Mouse (Mus musculus) myocyte (in vitro differentiated cells): ENCODE data around the gene Tmem256. TPM values are rescaled to one million over a fixed set of nuclear protein-coding genes. Genes with fewer than 3 reads are reported as not detected.

Source experiments
- H3K27me3 ChIP-seq: one replicate; pipeline ENCODE4 v1.6.1; 2011; ENCODE audit not compliant: control insufficient read depth, insufficient read depth, insufficient read length
- H3K36me3 ChIP-seq: one replicate; pipeline ENCODE4 v1.6.1; 2011; ENCODE audit not compliant: control insufficient read depth, insufficient read depth
- H3K4me2 ChIP-seq: one replicate; pipeline ENCODE4 v1.6.1; 2011; ENCODE audit warnings: low read depth, control low read depth
- H3K4me3 ChIP-seq: one replicate; pipeline ENCODE4 v1.5.1; 2011; ENCODE audit warnings: mild to moderate bottlenecking, control low read depth, moderate library complexity
- H3K79me2 ChIP-seq: one replicate; pipeline ENCODE4 v1.6.1; 2011; ENCODE audit not compliant: control insufficient read depth, insufficient read depth
- H3ac ChIP-seq: one replicate; pipeline ENCODE4 v1.6.1; 2011; ENCODE audit not compliant: control insufficient read depth, insufficient read length
- CEBPB ChIP-seq: IDR thresholded peaks from 2 replicates; pipeline ENCODE4 v1.6.1; 2011; ENCODE audit warnings: mild to moderate bottlenecking, moderate library complexity; ENCODE audit not compliant: poor library complexity, insufficient read depth, severe bottlenecking
- E2F4 ChIP-seq: IDR thresholded peaks from one replicate; pipeline ENCODE4 v1.6.1; 2011; ENCODE audit warnings: mild to moderate bottlenecking, control low read depth, moderate library complexity; ENCODE audit not compliant: insufficient read depth
- MAX ChIP-seq: IDR thresholded peaks from one replicate; pipeline ENCODE4 v1.6.1; 2011; ENCODE audit warnings: low read depth, mild to moderate bottlenecking, control low read depth
- MYOD1 ChIP-seq, 3 experiments: IDR thresholded peaks; one replicate each; pipeline ENCODE4 v1.6.1; 2011; ENCODE audit warnings: control low read depth in 2 of 3, low read depth in 2 of 3, mild to moderate bottlenecking in 2 of 3, moderate library complexity in 1 of 3; ENCODE audit not compliant: insufficient read length in 2 of 3, control insufficient read depth in 1 of 3
- MYOG ChIP-seq, 3 experiments: IDR thresholded peaks; one replicate each; pipeline ENCODE4 v1.6.1; 2011; ENCODE audit warnings: control low read depth in 2 of 3, low read depth in 2 of 3, mild to moderate bottlenecking in 2 of 3; ENCODE audit not compliant: insufficient read length in 2 of 3, control insufficient read depth in 1 of 3, insufficient read depth in 1 of 3
- POLR2A ChIP-seq: IDR thresholded peaks from one replicate; pipeline ENCODE4 v1.6.1; 2011; ENCODE audit warnings: low read depth, mild to moderate bottlenecking, control low read depth, moderate library complexity; ENCODE audit not compliant: insufficient read length
- POLR2AphosphoS2 ChIP-seq: IDR thresholded peaks from one replicate; pipeline ENCODE4 v1.6.1; 2011; ENCODE audit warnings: low read depth, control low read depth; ENCODE audit not compliant: insufficient read length
- REST ChIP-seq: IDR thresholded peaks from one replicate; pipeline ENCODE4 v1.6.1; 2011; ENCODE audit warnings: mild to moderate bottlenecking, control low read depth, moderate library complexity; ENCODE audit not compliant: insufficient read depth, insufficient read length
- SRF ChIP-seq: IDR thresholded peaks from one replicate; pipeline ENCODE4 v1.6.1; 2011; ENCODE audit warnings: low read depth; ENCODE audit not compliant: control insufficient read depth, insufficient read length
- TCF12 ChIP-seq: IDR thresholded peaks from one replicate; pipeline ENCODE4 v1.6.1; 2011; ENCODE audit warnings: mild to moderate bottlenecking, control low read depth; ENCODE audit not compliant: poor library complexity, insufficient read depth, severe bottlenecking
- TCF3 ChIP-seq: IDR thresholded peaks from one replicate; pipeline ENCODE4 v1.6.1; 2011; ENCODE audit warnings: low read depth, control low read depth; ENCODE audit not compliant: insufficient read length
- USF1 ChIP-seq: IDR thresholded peaks from one replicate; pipeline ENCODE4 v1.6.1; 2011; ENCODE audit warnings: low read depth, mild to moderate bottlenecking, control low read depth, moderate library complexity
- polyA plus RNA-seq: library from polyadenylated mRNA; unstranded; fragments of >200 nt; fragmentation: generic; extraction: Trizol; gene quantifications from one replicate; pipeline ENCODE4 v1.2.1, GENCODE M21; 2012; ENCODE audit warnings: missing spikeins

Tmem256 gene
- polyA plus RNA-seq, 1 experiment, result 259 TPM

- Histone ChIP-seq H3K36me3 (no peaks in the 10 kb centered on the region), H3ac (no peak overlapping the region), H3K4me2 (no peak overlapping the region), H3K4me3 (no peak overlapping the region), H3K79me2 (no peaks in the 10 kb centered on the region), H3K27me3 (peaks cover 8% of the 10 kb centered on the region)
- TF ChIP-seq POLR2AphosphoS2 (no peak), E2F4 (no peak), REST (no peak), POLR2A (no peak), MYOD1 (IDR thresholded peaks at IDR 0.05; ENCODE audit: control insufficient read depth in 1 of 3, insufficient read length in 2 of 3, low read depth in 2 of 3) (no peak), MYOG (IDR thresholded peaks at IDR 0.05; ENCODE audit: control insufficient read depth in 1 of 3, insufficient read depth in 1 of 3, insufficient read length in 2 of 3, low read depth in 2 of 3) (no peak), CEBPB (no peak), TCF12 (no peak), TCF3 (no peak), MAX (no peak), SRF (no peak)
Observed at GRCm38 (mm10) chr11:69870289-69871069, 32.2 kb downstream of the Tmem256 start.

GRCm38 (mm10) chr11:69871822-69872221 is 33.5 kb downstream of the Tmem256 start:
- no peak overlapping the region for H3K4me2 ChIP-seq

GRCm38 (mm10) chr11:69872451-69872850 is 34.1 kb downstream of the Tmem256 start:
- no peak overlapping the region for H3ac ChIP-seq
- TF ChIP-seq CEBPB (no peak), MYOD1 (IDR thresholded peaks at IDR 0.05; ENCODE audit: control insufficient read depth in 1 of 3, insufficient read length in 2 of 3, low read depth in 2 of 3) (no peak), MAX (no peak), POLR2A (no peak), REST (no peak), E2F4 (no peak), TCF3 (no peak), POLR2AphosphoS2 (no peak), SRF (no peak)
- H3K27me3 ChIP-seq, result peaks cover 2% of the 10 kb centered on the region
- no peak overlapping the region for H3K4me2 ChIP-seq
- H3K79me2 ChIP-seq, result no peaks in the 10 kb centered on the region
- H3K4me3 ChIP-seq, result no peak overlapping the region
- no peaks in the 10 kb centered on the region for H3K36me3 ChIP-seq

More at GRCm38 (mm10) chr11:69871822-69872221, 33.5 kb downstream of the Tmem256 start:
- no peak overlapping the region for H3ac ChIP-seq
- no peaks in the 10 kb centered on the region for H3K36me3 ChIP-seq
- no peak for TF ChIP-seq TCF12
- no peak for TF ChIP-seq TCF3
- no peak for TF ChIP-seq POLR2A
- no peak for TF ChIP-seq SRF
- TF ChIP-seq REST, result no peak
- no peak for TF ChIP-seq MYOD1 (IDR thresholded peaks at IDR 0.05; ENCODE audit: control insufficient read depth in 1 of 3, insufficient read length in 2 of 3, low read depth in 2 of 3)
- TF ChIP-seq MAX, result no peak
- TF ChIP-seq CEBPB, result no peak
- TF ChIP-seq POLR2AphosphoS2, result no peak
- TF ChIP-seq E2F4, result no peak
- TF ChIP-seq MYOG (IDR thresholded peaks at IDR 0.05; ENCODE audit: control insufficient read depth in 1 of 3, insufficient read depth in 1 of 3, insufficient read length in 2 of 3, low read depth in 2 of 3), result no peak
- no peak for TF ChIP-seq USF1
- H3K27me3 ChIP-seq, result peaks cover 8% of the 10 kb centered on the region
- no peaks in the 10 kb centered on the region for H3K79me2 ChIP-seq
- no peak overlapping the region for H3K4me3 ChIP-seq

GRCm38 (mm10) chr11:69876186-69876585 is 37.9 kb downstream of the Tmem256 start:
- Histone ChIP-seq H3K4me3 (no peak overlapping the region), H3K4me2 (no peak overlapping the region), H3K79me2 (peaks cover 28% of the 10 kb centered on the region), H3ac (no peak overlapping the region), H3K27me3 (no peaks in the 10 kb centered on the region), H3K36me3 (no peaks in the 10 kb centered on the region)
- TF ChIP-seq POLR2AphosphoS2, result peak; percentile 21
- TF ChIP-seq E2F4, result no peak

- peaks cover 28% of the 10 kb centered on the region for H3K79me2 ChIP-seq
- no peak for TF ChIP-seq TCF3
- TF ChIP-seq POLR2AphosphoS2, result peak; percentile 95
- TF ChIP-seq POLR2A, result peak; percentile 35
- peak in 1 of 3 experiments; percentile 18 for TF ChIP-seq MYOG (IDR thresholded peaks at IDR 0.05; ENCODE audit: control insufficient read depth in 1 of 3, insufficient read depth in 1 of 3, insufficient read length in 2 of 3, low read depth in 2 of 3)
- peak overlapping the region; percentile 94 for H3K4me3 ChIP-seq
- no peak overlapping the region for H3ac ChIP-seq
- H3K4me2 ChIP-seq, result peak overlapping the region; percentile 91
- no peaks in the 10 kb centered on the region for H3K36me3 ChIP-seq
- no peaks in the 10 kb centered on the region for H3K27me3 ChIP-seq
Observed at GRCm38 (mm10) chr11:69876867-69877266, 38.6 kb downstream of the Tmem256 start.
